Mouse (Mus musculus): ENCODE results near the gene Ncam1.

Gene Ncam1

GRCm38 (mm10) chr9:49488912-49489895 lies 309.5 kb downstream of the Ncam1 start:
- peak; percentile 87 for DNase-seq

GRCm38 (mm10) chr9:49488258-49488657 lies 310.5 kb downstream of the Ncam1 start:
- DNase-seq, result no peak

- DNase-seq, result no peak
These were observed 311.1 kb downstream of the Ncam1 start for GRCm38 (mm10) chr9:49487657-49487943.

- no peak for DNase-seq
These were observed 311.7 kb downstream of the Ncam1 start for GRCm38 (mm10) chr9:49486805-49487656.

- peak; percentile 31 for DNase-seq
These were observed 312.8 kb downstream of the Ncam1 start, which contains the start of gene Ttc12 for GRCm38 (mm10) chr9:49485892-49486311. TSS of gene Ttc12 (minus strand) at chr9:49486225.

- DNase-seq, result peak; percentile 37
These were observed 313.4 kb downstream of the Ncam1 start for GRCm38 (mm10) chr9:49485250-49485891.

GRCm38 (mm10) chr9:49483316-49483715 lies 315.4 kb downstream of the Ncam1 start:
- DNase-seq, result no peak

- DNase-seq, result no peak
These were observed 326.6 kb downstream of the Ncam1 start for GRCm38 (mm10) chr9:49472126-49472525.

GRCm38 (mm10) chr9:49470946-49471345 lies 327.8 kb downstream of the Ncam1 start:
- DNase-seq, result no peak

- no peak for DNase-seq
These were observed 328.7 kb downstream of the Ncam1 start for GRCm38 (mm10) chr9:49470006-49470405.

- no peak for DNase-seq
These were observed 342.6 kb downstream of the Ncam1 start for GRCm38 (mm10) chr9:49456136-49456535.

GRCm38 (mm10) chr9:49452396-49452795 lies 346.3 kb downstream of the Ncam1 start:
- no peak for DNase-seq

Data from cerebellum, adult 8-10 months (tissue).